Comparison of ENCODE assay signal across 9 mouse cellular contexts in genomic region chr12:55599639-55600502, GRCm38 (mm10). TPM values are rescaled to one million over a fixed set of nuclear protein-coding genes. Genes with fewer than 3 reads are reported as not detected.
DNase-seq lines count a peak whose midpoint lies in the region; ATAC-seq and TF ChIP-seq lines count a peak whose summit lies in the region.
"Had no signal": no experiment of that assay in that cellular context is flagged by ENCODE, and none has a peak within 500 bp of the region (broad histone marks: within the 10 kb centered on the region; RNA-seq: fewer than 3 reads in every experiment).

No protein-coding gene starts in this region.

- no peak for DNase-seq in G1E (ENCODE audit: low spot score)
- DNase-seq in adrenal gland, postnatal 14 days, result peak; percentile 86
- DNase-seq in heart, postnatal 4 days, result peak; percentile 86
- peak; percentile 60 to 66 for DNase-seq in layer of hippocampus, postnatal 10 days (ENCODE audit: low spot score in 2 of 2)
- peak; percentile 39 for DNase-seq in right cerebral cortex, postnatal 4 days
- no peak for DNase-seq in MN1 (ENCODE audit: low spot score)

- ATAC-seq in G1E (ENCODE audit: extremely low read depth, insufficient number of reproducible peaks, low FRiP score, poor library complexity, severe bottlenecking), result no peak
- ATAC-seq in forebrain, embryonic 15.5 days (replicated peaks), result peak; percentile 63

- H3K27me3 ChIP-seq in G1E (ENCODE audit: insufficient read depth, low read length), result peaks cover 2% of the 10 kb centered on the region; the same call in 1 of the 2 replicates
- peaks cover 60% of the 10 kb centered on the region for H3K27me3 ChIP-seq in forebrain, embryonic 15.5 days
- H3K27me3 ChIP-seq in megakaryocyte, embryonic 14.5 days (replicated peaks), result peaks cover 48% of the 10 kb centered on the region

- under 1% methylated on average over 87 of the region's 109 CpGs for WGBS in forebrain, embryonic 15.5 days

- no peak overlapping the region for H3K27ac ChIP-seq in forebrain, embryonic 15.5 days (replicated peaks)

- H3K4me1 ChIP-seq in G1E (ENCODE audit: insufficient read depth, low read depth, low read length), result no peaks in the 10 kb centered on the region
- H3K4me1 ChIP-seq in forebrain, embryonic 15.5 days, result peaks cover 24% of the 10 kb centered on the region
- H3K4me1 ChIP-seq in megakaryocyte, embryonic 14.5 days, result peaks cover 51% of the 10 kb centered on the region

- peak overlapping the region; percentile 37; the same call in 1 of the 2 replicates for H3K9ac ChIP-seq in forebrain, embryonic 15.5 days (replicated peaks)

- H3K4me3 ChIP-seq in G1E (ENCODE audit: low read depth, low read length), result peak overlapping the region; percentile 34; the same call in 1 of the 2 replicates
- H3K4me3 ChIP-seq in forebrain, embryonic 15.5 days, result peak overlapping the region; percentile 54
- H3K4me3 ChIP-seq in megakaryocyte, embryonic 14.5 days (replicated peaks), result peak overlapping the region; percentile 88

- H3K4me2 ChIP-seq in forebrain, embryonic 15.5 days (replicated peaks), result peak overlapping the region; percentile 80

- peaks cover 37% of the 10 kb centered on the region for H3K36me3 ChIP-seq in G1E (replicated peaks)
- peaks cover 3% of the 10 kb centered on the region; the same call in 1 of the 2 replicates for H3K36me3 ChIP-seq in forebrain, embryonic 15.5 days
- H3K36me3 ChIP-seq in megakaryocyte, embryonic 14.5 days (replicated peaks; ENCODE audit: low read length), result peaks cover 19% of the 10 kb centered on the region

- H3K9me3 ChIP-seq in G1E (replicated peaks), result peaks cover 29% of the 10 kb centered on the region
- H3K9me3 ChIP-seq in forebrain, embryonic 15.5 days, result no peaks in the 10 kb centered on the region
- peaks cover 17% of the 10 kb centered on the region for H3K9me3 ChIP-seq in megakaryocyte, embryonic 14.5 days

- no peak for TF ChIP-seq CTCF in G1E (IDR thresholded peaks at IDR 0.05; ENCODE audit: low read depth, low read length)

RNA-seq across cellular contexts. Expression of gene Insm2, which starts 0.6 kb away (rescaled TPM):
- total RNA-seq in G1E (2014; fragmentation: Nextera tagmentation), result not detected in 2 replicates
- 0.05 TPM in 1 of 2 replicates, not detected in the other for total RNA-seq in G1E (2017)
- not detected in 2 replicates for polyA plus RNA-seq in G1E (2012)
- total RNA-seq in adrenal gland, postnatal 14 days (2021), result 1.0 and 1.5 TPM in 2 replicates
- 2.1 and 2.5 TPM in 2 replicates for polyA plus RNA-seq in forebrain, embryonic 15.5 days (2015; fragmentation: Nextera tagmentation; extraction: Ambion mirVana)
- total RNA-seq in heart, postnatal 4 days (2021), result not detected
- under 1 TPM; 0.30 to 0.31 TPM for total RNA-seq in layer of hippocampus, postnatal 10 days (2021)
- polyA plus RNA-seq in megakaryocyte, embryonic 14.5 days (2012; ENCODE audit: insufficient read depth, low replicate concordance), result not detected in 2 replicates
- polyA plus RNA-seq: erythroblast, embryonic 14.5 days had no signal

RNA-seq across cellular contexts. Expression of gene Aldoart2, which starts 34.8 kb away (rescaled TPM):
- total RNA-seq in G1E (2014; fragmentation: Nextera tagmentation) (0.83 TPM in 1 of 2 replicates, not detected in the other), G1E (2017) (0.06 and 0.11 TPM in 2 replicates)
- polyA plus RNA-seq in G1E (2012), result 0.04 TPM in 1 of 2 replicates, not detected in the other
- not detected in 2 replicates for total RNA-seq in adrenal gland, postnatal 14 days (2021)
- polyA plus RNA-seq in forebrain, embryonic 15.5 days (2015; fragmentation: Nextera tagmentation; extraction: Ambion mirVana), result not detected in 2 replicates
- not detected for total RNA-seq in heart, postnatal 4 days (2021)
- total RNA-seq in layer of hippocampus, postnatal 10 days (2021), result under 1 TPM in 1 of 2 experiments, not detected in 1; 0.33 TPM
- not detected in 2 replicates for polyA plus RNA-seq in megakaryocyte, embryonic 14.5 days (2012; ENCODE audit: insufficient read depth, low replicate concordance)

Comparison
In these comparisons a context has a peak if more than half of its experiments do, and no peak if none do; other contexts are left out.
1. DNase-seq: peak in adrenal gland, postnatal 14 days (single experiment), heart, postnatal 4 days (single experiment), layer of hippocampus, postnatal 10 days (2 of 2) and right cerebral cortex, postnatal 4 days (single experiment); none in G1E (single experiment) and MN1 (single experiment).
2. H3K4me3 ChIP-seq: peak in every context shown above with its lines; median percentile 88 in megakaryocyte, embryonic 14.5 days; 54 in forebrain, embryonic 15.5 days; 34 in G1E.